Mouse (Mus musculus) embryo, embryonic 9.5 days (tissue): ENCODE results near the gene Rfwd3.
"Not testable (repeated sequence)": the region's sequence is repeated elsewhere in the genome, so short reads cannot be mapped to it uniquely, and the experiment has no call there.

Source experiments
- DNase-seq: peaks from one replicate; pipeline ENCODE4 v3.0.0-alpha.2; 2017; ENCODE audit errors: extremely low spot score

Gene Rfwd3

DNA sequence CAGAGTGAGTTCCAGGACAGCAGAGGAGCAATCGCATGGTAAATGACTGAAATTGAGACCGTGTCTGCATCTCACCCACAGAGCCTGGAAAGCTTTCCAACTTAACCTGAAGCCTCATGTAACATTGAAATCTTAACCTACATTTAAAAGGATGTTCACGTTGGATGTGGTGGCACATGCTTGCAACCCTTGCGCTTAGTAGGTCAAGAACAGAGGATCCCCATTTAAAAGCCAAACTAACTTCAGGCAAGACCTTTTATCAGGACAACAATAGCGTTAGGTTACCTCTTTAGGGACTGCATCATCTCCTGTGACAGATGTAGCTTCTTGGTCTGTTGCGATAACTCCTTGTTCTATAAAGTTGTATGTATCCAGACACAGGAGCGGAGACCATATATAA is 9.4 kb downstream of the Rfwd3 start:
- DNase-seq, result no peak

DNA sequence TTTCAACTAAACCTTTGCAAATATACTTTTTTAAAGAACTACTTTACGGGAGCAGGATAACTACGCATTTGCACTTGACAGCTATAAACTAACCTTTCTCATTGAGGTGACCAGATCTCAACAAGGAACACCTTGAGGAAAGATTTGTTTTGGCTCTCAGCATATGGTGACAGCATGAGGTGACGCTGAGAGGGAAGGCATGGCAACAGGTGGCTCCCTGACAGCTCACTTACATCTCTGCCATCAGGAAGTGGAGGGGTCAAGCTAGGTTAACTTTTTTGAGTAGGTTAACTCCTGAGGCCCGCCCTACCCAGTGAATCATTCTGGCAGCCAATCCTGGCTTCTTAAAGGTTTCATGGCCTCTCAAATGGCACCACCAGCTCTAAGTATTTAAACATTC is 14.4 kb downstream of the Rfwd3 start:
- no peak for DNase-seq

DNA sequence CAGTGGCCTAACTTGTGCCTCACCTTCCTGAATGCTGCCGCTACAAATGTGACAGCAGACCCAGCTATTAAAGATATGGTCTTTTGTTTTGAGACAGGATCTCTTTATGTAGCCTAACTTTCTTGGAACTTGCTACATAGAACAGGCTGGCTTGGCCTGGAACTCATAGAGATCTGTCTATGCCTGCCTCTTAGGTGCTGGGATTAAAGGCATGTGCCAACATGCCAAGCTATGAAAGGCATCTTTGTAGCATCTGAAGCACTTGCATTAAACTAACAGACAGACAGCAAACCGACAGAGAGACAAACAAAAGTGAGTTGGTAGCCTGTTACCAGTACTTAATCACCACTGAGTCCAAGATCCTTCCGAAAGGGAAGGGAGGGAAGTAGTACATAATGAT is 17.9 kb downstream of the Rfwd3 start:
- no peak for DNase-seq

DNA sequence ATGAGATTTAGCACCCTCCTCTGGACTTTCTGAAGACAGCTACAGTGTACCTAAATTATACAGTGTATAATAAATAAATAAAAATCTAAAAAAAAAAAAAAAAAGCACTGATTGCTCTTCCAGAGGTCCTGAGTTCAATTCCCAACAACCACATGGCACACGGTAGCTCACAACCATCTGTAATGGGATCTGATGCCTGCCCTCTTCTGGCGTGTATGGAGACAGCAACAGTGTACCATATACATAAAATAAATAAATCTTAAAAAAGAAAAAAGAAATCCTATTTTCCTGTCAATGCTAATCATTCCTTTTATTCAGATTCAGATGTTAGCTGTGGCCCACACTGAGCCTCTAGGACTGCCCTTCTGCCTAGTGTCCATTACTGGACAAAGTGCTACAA is 31.7 kb downstream of the Rfwd3 start:
- no peak for DNase-seq

DNA sequence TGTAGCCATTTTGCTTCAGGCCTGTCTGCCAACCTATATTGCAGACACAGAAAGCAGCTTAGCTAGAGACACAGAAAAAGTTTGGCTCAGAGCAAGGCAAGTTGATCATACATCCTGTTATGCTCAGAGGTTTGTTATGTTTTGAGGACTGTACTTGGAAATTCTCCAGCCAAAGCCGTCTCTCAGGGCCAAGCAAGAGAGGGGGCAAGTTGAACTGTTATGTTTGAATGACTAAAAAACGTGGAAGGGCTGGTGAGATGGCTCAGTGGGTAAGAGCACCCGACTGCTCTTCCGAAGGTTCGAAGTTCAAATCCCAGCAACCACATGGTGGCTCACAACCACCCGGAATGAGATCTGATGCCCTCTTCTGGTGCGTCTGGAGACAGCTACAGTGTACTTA is 33.9 kb downstream of the Rfwd3 start:
- DNase-seq, result not testable (repeated sequence)

DNA sequence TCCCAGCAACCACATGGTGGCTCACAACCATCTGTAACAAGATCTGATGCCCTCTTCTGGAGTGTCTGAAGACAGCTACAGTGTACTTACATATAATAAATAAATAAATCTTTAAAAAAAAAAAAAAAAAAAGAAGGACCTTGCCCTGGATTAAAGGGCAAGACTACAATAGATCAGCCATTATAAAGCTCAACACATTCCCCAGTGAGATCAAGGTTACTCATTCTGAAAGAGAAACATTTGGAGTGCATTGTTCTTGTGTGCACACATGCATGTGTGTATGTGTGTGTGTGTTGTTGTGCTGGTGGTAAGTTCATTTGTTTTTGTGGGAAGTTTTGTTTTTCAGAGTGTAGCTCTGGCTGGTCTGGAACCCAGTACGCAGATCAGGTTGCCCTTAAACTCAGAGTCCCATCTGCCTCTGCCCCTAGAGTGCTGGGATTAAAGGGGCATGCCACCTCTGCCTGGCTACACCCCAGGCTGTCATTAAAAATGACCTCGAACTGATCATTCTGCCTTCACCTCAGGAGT is 35.3 kb downstream of the Rfwd3 start:
- DNase-seq, result no peak

DNA sequence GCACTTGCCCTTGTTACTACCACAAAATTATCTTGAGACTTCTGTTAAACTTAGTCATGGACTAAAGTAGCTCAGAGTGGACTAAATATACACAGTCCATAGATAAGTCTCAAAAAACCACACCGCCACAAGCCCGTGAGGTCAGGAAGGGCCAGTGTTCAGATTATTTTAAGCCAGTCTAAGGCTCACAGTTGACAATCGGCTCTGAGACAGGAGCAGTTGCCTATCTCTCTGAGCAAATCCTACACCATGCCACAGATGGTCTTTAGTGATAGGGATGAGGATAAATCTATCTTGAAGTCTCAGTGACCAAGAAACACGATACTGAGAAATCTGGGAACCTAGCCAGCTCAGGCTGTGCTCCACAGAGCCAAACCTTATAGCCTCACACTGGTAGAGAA is 38.0 kb downstream of the Rfwd3 start:
- no peak for DNase-seq

DNA sequence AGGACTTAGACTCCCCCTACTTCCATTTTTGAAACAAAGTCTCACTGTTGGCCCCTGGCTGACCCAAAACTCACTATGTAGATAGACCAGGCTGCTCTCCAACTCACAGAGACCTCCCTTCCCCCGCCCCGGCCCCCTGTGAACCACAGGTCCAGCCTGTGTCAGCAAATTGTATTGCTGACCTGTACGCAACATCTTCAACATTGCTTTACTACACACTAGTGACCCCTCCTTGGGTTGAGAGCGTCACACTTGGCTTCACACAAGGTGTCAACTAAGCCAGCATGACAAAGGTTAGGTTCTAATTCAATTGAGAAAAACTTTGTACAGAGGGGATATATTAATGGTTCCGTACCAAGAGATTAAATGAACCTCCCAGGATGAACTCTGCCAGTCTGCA is 39.8 kb downstream of the Rfwd3 start:
- no peak for DNase-seq

DNA sequence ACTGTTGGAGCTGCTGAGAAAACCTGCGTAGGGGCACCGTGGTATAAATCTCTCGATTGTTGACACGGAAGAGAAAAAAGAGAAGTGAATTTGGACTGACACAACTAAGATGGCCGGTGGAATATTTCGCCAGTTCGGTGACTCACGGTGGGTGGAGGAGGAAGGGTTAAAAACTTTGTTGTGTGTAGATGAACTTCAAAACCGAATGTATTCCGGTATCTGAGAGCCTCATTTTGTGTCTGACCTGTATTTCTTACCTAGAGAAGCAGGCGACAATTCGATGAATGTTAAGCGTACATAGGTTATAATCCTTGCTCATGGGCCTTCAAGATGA is 40.6 kb downstream of the Rfwd3 start:
- no peak for DNase-seq

DNA sequence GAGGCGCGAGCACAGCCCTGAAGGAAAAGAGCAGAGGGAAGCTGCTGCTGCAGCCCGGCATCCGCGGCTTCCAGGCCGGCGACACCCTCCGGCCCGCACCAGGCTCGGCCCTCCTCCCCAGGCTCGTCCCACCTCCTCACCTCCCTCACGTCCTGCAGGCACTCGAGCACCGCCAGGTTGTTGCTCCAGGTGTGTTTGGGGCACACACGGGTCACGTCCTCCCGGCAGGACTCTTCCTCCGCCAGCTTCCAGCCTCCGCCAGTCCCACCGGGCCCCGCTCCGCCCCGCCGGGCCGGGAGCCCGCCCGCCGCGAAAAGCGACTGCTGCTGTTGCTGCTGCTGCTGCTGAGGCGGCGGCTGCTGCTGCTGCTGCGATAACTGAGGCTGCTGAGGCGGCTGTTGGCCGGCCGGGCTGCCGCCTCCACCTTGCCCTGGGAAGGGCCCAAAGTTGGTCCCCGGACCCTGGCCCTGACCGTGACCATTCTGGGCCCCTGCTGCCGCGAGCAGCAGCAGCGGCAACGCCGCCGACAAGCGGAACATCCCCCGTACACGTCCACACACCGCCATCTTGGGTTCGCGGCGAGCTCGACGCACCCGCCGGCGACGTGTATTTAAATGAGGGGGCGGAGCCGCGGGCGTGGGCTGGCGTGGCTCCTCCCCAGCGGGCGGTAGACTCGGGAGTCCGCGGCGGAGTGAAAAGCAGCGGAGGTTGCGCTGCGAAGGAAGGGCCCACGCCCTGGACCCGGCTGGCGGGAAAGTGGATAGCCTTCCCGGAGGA is 41.2 kb downstream of the Rfwd3 start, which contains the start of gene Glg1:
Gene Glg1, minus strand, starts transcription at position 586 of the 777 bp plus-strand sequence.
- DNase-seq, result peak; percentile 94

DNA sequence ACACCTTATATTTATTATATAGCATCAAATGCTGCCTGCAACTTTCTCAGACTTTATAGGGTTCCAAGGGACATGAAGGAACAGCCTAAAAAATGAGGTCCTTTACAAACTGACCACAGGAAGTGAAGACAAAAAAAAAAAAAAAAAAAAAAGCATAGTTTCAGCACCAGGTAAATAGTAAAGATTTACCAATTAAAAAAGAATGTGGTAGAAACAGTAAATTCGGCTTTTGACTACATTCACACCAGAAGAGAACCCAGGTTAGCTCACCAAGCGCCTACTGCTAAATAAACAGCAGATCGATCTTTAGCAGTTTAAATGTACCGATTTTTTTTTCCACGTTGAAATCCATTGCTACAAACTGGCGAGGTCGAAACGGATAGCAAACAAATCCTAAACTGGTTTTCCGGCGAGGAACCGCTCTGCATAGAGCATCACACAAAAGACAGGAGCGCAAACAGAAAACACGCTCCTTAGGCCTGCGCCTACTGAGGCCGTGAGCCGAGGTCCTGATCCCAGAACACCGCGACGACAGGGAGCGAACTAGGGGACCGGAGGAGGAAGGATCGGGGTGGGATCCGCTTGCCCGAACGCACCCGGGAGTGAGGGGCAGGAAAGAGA is 41.9 kb downstream of the Rfwd3 start:
- no peak for DNase-seq

DNA sequence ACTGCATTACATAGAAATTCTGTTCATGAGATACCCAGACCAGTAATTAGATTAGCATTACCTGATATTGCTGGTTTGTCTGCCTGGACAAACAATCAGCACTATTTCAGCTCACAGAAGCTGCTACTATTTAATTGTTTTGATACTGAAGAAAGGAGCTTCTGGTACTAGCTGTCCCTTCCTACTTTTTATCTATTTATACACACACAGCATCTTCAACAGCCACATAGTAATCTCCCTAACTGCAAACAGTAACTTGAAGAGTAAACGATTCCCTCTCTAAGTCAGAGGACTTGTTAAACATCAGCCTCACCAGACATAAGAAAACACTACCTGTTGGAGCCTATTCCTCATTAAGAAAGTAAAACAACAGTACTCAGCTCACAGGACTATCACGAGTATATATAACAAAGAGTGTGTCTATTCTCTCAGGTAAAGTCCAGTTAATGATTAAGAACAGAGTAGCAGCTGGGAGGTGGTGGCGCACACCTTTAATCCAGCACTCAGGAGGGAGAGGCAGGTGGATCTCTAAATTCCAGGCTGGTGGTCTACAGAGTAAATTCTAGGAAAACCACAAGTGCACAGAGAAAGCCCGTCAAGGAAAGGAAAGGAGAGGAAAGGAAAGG is 47.4 kb downstream of the Rfwd3 start:
- DNase-seq, result no peak

DNA sequence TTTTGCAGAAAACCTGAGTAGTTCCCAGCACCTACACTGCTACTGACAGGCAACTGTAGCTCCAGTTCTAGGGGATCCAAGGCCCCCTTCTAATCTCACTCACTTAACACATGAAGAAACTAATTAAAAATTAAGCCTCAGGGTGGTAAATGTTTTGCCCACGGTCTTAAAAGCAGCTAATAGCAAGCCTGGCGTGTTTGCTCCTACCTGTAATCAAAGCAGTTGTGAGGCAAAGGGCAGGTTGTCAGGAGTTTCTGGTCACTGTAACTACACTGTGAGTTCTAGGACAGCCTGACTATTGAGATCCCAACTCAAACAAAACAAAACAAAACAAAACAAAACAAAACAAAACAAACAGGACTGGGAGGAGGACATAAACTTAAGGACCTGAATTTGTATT is 49.9 kb downstream of the Rfwd3 start:
- DNase-seq, result no peak

DNA sequence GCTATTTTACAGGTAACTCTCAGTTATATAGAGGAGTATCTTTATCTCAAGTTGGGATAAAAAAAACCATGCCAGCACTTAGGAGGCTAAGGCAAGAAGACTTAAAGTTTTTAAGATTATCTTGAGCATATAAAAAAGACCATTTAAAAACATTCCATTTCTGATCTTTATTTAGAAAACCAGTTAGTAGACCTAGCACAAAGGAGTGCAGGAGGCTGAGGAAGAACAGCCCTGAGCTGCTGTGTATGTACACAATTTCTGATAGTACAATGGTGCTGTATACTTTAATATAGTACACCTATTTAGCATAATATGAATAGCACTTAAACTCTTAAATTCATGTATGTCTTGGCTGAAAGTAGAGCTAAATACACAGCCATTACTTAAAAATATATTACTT is 51.9 kb downstream of the Rfwd3 start:
- DNase-seq, result no peak

DNA sequence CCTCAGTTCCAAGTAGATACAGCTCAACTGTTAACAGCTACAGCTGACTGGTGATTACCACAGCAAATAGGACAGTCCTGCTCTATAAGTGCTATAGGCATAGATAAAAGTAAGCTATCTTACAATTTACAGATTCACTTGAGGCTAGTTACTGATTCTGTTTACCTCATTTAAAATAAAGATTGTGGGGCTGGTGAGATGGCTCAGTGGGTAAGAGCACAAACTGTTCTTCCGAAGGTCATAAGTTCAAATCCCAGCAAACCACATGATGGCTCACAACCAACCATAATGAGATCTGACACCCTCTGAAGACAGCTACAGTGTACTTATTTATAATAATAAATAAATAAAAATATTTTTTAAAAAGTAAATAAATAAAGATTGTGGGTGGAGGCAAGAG is 53.2 kb downstream of the Rfwd3 start:
- DNase-seq, result not testable (repeated sequence)

DNA sequence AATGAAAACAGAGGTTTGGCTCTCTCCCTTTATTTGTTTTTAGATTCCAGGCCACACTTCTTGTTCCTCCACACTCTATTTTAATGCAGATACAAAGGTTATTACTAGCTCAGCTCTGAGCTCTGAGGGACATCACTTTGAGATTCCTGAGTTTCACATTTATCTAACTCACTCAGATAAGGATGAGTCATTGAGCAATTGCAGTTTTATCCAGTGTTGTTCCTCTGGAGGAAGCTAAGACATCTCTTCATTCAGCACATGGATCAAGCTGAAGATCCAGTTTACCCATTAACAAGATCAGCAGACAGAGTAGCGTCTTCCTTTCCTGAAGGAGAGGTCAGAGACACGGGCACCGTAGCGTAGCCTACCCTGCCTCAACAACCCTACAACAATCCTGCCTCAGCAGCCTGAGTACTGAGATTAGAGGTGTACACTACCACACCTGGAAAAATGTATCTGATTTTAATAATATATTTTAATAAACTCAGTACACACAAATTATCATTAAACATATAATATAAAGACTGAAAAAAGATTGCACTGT is 53.7 kb downstream of the Rfwd3 start:
- DNase-seq, result no peak

DNA sequence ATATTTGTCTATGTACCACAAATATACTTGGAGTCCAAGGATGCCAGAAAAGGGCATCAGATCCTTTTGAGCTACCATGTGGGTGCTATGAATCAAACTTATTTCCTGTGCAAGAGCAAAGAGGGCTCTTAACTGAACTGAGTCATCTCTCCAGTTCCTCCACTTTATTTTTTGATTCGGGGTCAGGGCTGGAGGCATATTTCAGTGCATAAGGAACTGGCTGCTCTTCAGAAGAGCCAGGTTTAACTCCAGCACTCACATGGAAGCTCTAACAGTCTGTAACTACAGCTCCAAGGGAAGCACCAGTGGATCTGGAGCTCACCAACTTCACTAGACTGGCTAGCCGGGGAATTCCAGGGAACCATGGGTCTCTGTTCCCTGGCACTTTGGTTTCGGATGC is 62.7 kb downstream of the Rfwd3 start:
- DNase-seq, result no peak

DNA sequence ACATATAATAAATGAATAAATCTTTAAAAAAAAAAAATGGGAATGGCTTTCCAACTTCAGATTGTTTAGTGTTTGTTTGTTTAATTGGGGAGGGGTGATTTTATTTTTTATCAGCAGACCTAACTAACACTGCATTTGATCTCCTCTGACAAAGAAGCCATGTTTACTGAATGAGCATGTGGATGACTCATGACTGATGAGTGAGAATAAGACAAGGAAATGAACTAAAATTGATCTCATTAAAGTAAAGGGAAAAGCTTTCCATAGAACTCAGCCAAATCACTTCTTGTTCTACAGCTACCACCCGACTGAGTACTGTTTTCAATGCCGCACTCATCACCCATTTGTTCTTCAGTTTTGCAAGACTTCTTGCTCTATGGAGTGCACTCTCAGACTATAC is 66.3 kb downstream of the Rfwd3 start:
- no peak for DNase-seq

DNA sequence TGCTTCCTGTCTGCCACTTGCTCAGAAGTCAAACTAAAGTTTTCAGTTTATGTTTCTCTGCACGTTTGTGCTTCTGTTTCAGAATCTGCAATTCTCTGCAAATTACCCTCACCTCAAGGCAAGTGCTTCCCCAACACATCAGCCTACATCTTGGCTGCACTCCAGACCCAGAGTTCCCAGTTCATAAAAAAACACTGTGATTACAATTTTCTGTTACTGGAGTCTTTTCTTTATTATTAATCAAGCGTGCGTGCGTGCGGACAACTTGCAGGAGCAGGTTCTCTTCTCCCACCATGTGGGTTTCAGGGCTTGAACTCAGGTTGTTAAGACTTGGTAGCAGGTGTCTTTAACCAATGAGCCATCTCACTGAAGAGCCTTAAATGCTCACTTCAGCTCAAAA is 75.9 kb downstream of the Rfwd3 start:
- no peak for DNase-seq
